Mouse (Mus musculus): ENCODE data around the gene Rpl21. TPM values are rescaled to one million over a fixed set of nuclear protein-coding genes. Genes with fewer than 3 reads are reported as not detected.

Rpl21 gene
- polyA plus RNA-seq, 1 experiment from 2014 or later = 487 TPM

DNA sequence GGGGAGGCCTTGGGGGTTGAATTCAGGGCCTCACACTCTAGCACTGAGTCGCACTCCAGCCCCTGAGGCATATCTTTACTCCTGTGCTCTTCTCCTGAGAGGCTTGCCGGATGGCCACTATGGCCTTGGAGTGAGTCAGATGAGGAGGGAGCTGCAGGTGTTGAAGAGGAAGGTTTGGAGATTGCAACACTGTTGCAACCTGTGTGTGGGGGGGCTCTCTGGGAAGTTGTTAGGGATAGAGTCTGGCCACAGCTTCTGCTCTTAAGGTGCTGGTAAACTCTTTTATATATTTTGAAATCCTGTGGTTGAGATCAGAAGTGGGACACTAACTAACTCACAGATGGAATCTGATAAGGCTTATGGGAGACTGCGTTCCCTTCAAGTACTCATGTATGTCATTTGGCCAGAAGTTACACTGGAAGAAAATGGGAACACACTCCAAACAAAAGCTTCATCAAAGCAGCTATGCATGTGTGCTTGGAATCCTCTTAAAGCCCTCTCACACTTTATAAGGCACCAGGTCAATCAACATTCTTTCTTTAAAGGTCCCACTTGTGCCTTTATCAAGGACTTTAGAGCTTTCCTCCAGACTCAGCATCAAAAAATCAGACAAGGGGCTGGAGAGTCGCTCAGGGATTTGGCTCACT, 16.4 kb downstream of the Rpl21 start:
- H3K9me3 ChIP-seq (ENCODE audit: control insufficient read depth, low read length) = no peaks in the 10 kb centered on the region
- H3K4me2 ChIP-seq (ENCODE audit: low read depth) = no peak overlapping the region
- no peaks in the 10 kb centered on the region for H3K36me3 ChIP-seq (ENCODE audit: control insufficient read depth, insufficient read depth, low read length)
- no peak for DNase-seq (ENCODE audit: low spot score)
- H3K27me3 ChIP-seq (ENCODE audit: control insufficient read depth, insufficient read depth, low read length) = no peaks in the 10 kb centered on the region
- H3K9ac ChIP-seq (ENCODE audit: low read length) = no peak overlapping the region
- H3K4me1 ChIP-seq (ENCODE audit: control insufficient read depth, insufficient read depth, low read length) = peaks cover 3% of the 10 kb centered on the region; the same call in 1 of the 2 replicates
- no peak overlapping the region for H3K4me3 ChIP-seq (ENCODE audit: low read depth, low read length)
- no peak overlapping the region for H3K27ac ChIP-seq (ENCODE audit: low read depth, low read length)
- 93% methylated on average over 4 of the region's 4 CpGs for WGBS
- no peak for ATAC-seq (ENCODE audit: insufficient read depth, low FRiP score, low TSS enrichment)

DNA sequence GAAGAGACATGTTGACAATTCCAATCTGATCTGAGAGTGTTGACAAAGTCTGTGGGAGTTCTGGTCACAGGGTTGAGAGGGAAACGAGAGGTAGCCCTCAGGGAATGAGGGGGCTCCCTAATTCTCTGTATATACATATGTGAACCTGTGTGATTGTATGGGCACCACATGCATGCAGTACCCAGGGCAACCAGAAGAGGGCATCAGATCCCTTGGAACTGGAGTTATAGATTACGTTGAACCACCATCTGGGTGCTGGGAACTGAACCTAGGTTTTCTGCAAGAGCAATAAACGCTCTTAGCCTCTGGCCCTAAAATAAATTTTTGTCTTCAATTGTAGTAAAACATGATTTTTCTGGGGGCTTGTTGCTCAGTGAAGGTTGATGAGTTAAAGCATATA, 23.4 kb downstream of the Rpl21 start:
- no peak overlapping the region for H3K4me3 ChIP-seq (ENCODE audit: low read depth, low read length)
- no peak overlapping the region for H3K9ac ChIP-seq (ENCODE audit: low read length)
- H3K9me3 ChIP-seq (ENCODE audit: control insufficient read depth, low read length) = no peaks in the 10 kb centered on the region
- no peaks in the 10 kb centered on the region for H3K27me3 ChIP-seq (ENCODE audit: control insufficient read depth, insufficient read depth, low read length)
- H3K4me2 ChIP-seq (ENCODE audit: low read depth) = no peak overlapping the region
- DNase-seq (ENCODE audit: low spot score) (no peak), ATAC-seq (ENCODE audit: insufficient read depth, low FRiP score, low TSS enrichment) (no peak)
- H3K4me1 ChIP-seq (ENCODE audit: control insufficient read depth, insufficient read depth, low read length) = no peaks in the 10 kb centered on the region
- 93% methylated on average over 3 of the region's 3 CpGs for WGBS
- H3K36me3 ChIP-seq (ENCODE audit: control insufficient read depth, insufficient read depth, low read length) = no peaks in the 10 kb centered on the region
- no peak overlapping the region for H3K27ac ChIP-seq (ENCODE audit: low read depth, low read length)

DNA sequence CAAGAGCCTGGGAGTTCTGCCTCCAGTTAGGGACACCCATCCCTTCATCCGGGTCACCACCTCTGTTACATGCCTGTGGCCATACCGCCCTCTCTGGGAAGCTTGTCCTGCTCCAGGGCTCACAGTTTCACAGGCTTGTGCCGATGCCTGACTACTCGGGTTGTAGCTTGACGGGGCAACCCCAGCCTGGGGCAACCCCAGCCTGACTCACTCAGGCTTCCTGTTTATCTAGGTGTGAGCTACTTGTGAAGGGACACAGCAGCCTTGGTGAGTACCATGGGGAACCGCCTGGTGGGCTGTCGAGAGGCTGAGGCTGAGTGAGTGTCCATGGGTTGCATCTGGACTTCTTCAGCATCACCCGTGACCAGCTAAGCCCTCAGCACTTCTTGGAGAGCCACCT, 24.9 kb downstream of the Rpl21 start:
- H3K4me1 ChIP-seq (ENCODE audit: control insufficient read depth, insufficient read depth, low read length) = no peaks in the 10 kb centered on the region
- no peak overlapping the region for H3K27ac ChIP-seq (ENCODE audit: low read depth, low read length)
- H3K36me3 ChIP-seq (ENCODE audit: control insufficient read depth, insufficient read depth, low read length) = no peaks in the 10 kb centered on the region
- H3K9me3 ChIP-seq (ENCODE audit: control insufficient read depth, low read length) = no peaks in the 10 kb centered on the region
- H3K4me3 ChIP-seq (ENCODE audit: low read depth, low read length) = no peak overlapping the region
- H3K9ac ChIP-seq (ENCODE audit: low read length) = no peak overlapping the region
- DNase-seq (ENCODE audit: low spot score) (no peak), ATAC-seq (ENCODE audit: insufficient read depth, low FRiP score, low TSS enrichment) (no peak)
- no peaks in the 10 kb centered on the region for H3K27me3 ChIP-seq (ENCODE audit: control insufficient read depth, insufficient read depth, low read length)
- H3K4me2 ChIP-seq (ENCODE audit: low read depth) = no peak overlapping the region
- WGBS = 81% methylated on average over 8 of the region's 8 CpGs

DNA sequence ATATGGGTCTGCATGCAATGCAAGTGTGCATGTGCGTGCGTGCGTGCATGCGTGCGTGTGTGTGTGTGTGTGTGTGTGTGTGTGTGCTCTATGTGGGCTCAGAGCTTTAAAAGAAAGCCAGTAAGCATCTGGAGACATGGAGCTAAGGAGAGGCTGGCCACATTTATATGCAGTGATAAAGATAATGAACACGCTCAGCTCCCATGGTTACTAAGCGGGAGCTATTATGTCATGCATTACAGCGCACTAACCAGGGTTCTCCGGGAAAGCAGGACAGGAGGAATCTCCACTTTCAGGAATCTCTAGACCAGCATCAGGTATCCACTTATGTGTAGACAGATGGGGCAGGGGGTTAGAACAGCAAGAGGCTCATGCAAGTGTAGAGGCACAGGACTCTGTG, 26.1 kb downstream of the Rpl21 start:
- WGBS = 93% methylated on average over 9 of the region's 9 CpGs
- ATAC-seq (ENCODE audit: insufficient read depth, low FRiP score, low TSS enrichment) = no peak
- Histone ChIP-seq H3K36me3 (ENCODE audit: control insufficient read depth, insufficient read depth, low read length) (no peaks in the 10 kb centered on the region), H3K9ac (ENCODE audit: low read length) (no peak overlapping the region), H3K27me3 (ENCODE audit: control insufficient read depth, insufficient read depth, low read length) (no peaks in the 10 kb centered on the region), H3K9me3 (ENCODE audit: control insufficient read depth, low read length) (no peaks in the 10 kb centered on the region), H3K27ac (ENCODE audit: low read depth, low read length) (no peak overlapping the region), H3K4me3 (ENCODE audit: low read depth, low read length) (no peak overlapping the region), H3K4me2 (ENCODE audit: low read depth) (no peak overlapping the region), H3K4me1 (ENCODE audit: control insufficient read depth, insufficient read depth, low read length) (no peaks in the 10 kb centered on the region)
- DNase-seq (ENCODE audit: low spot score) = no peak

DNA sequence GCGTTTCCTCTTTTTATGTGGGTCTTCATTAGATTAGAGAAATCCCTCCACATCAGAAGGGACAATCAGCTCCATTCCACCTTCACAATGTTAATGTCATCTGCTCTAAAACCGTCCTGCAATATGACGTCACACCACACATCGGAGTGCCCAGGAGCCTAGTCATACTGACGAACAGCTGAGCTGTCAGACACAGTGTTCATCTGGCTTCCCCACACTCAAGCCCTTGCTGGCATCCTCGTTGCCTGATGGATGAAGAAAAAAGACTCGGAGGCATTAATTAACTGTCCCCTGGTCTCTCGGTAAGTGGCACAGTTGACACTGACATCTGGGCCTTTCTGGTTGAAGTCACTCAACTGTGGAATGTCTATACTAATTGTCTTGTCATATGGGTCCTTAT, 26.6 kb downstream of the Rpl21 start:
- 79% methylated on average over 8 of the region's 8 CpGs for WGBS
- ATAC-seq (ENCODE audit: insufficient read depth, low FRiP score, low TSS enrichment) = no peak
- Histone ChIP-seq H3K9ac (ENCODE audit: low read length) (no peak overlapping the region), H3K27me3 (ENCODE audit: control insufficient read depth, insufficient read depth, low read length) (no peaks in the 10 kb centered on the region), H3K4me2 (ENCODE audit: low read depth) (no peak overlapping the region), H3K4me1 (ENCODE audit: control insufficient read depth, insufficient read depth, low read length) (no peaks in the 10 kb centered on the region), H3K36me3 (ENCODE audit: control insufficient read depth, insufficient read depth, low read length) (no peaks in the 10 kb centered on the region), H3K27ac (ENCODE audit: low read depth, low read length) (no peak overlapping the region), H3K4me3 (ENCODE audit: low read depth, low read length) (no peak overlapping the region), H3K9me3 (ENCODE audit: control insufficient read depth, low read length) (no peaks in the 10 kb centered on the region)
- DNase-seq (ENCODE audit: low spot score) = no peak

DNA sequence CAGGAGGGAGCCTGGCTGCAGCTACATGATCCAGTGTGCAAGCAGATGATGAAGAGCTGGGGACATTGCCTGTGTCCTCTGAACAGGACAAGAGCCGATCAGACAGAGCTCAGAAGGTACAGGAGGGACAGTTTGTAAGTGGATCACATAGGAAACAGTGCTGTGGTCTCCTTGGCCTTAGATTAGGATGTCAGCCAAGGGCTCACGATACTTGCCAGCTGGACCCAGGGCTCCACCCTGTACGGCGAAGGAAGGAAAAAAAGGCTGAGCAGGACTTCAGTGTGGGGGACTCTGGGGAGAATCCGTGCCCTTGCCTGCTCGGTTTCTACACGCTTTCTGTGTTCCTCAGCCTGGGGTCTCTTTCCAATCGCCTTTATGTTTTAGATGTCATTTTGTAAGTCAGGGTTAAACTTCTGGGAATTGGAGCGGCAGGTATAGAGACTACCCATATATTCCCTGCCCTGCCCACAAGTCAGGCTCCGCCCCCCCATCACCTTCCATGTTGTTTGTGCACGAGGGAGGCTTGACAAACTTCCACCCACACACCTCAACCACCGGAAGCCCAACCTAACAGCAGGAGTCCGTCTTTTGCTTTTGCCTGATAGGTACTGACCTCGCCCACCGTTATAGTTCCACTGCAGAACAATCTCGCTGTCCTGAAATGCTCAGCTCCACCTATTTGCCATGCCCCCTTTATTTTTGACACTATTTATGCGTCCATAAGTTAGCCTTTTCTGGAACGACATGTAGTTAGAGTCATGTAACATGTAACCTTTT, 27.7 kb downstream of the Rpl21 start:
- H3K4me2 ChIP-seq (ENCODE audit: low read depth) = no peak overlapping the region
- no peak overlapping the region for H3K9ac ChIP-seq (ENCODE audit: low read length)
- DNase-seq (ENCODE audit: low spot score) (no peak), ATAC-seq (ENCODE audit: insufficient read depth, low FRiP score, low TSS enrichment) (no peak)
- H3K36me3 ChIP-seq (ENCODE audit: control insufficient read depth, insufficient read depth, low read length) = no peaks in the 10 kb centered on the region
- no peak overlapping the region for H3K27ac ChIP-seq (ENCODE audit: low read depth, low read length)
- H3K9me3 ChIP-seq (ENCODE audit: control insufficient read depth, low read length) = no peaks in the 10 kb centered on the region
- H3K4me3 ChIP-seq (ENCODE audit: low read depth, low read length) = no peak overlapping the region
- no peaks in the 10 kb centered on the region for H3K27me3 ChIP-seq (ENCODE audit: control insufficient read depth, insufficient read depth, low read length)
- 84% methylated on average over 18 of the region's 18 CpGs for WGBS
- H3K4me1 ChIP-seq (ENCODE audit: control insufficient read depth, insufficient read depth, low read length) = no peaks in the 10 kb centered on the region

DNA sequence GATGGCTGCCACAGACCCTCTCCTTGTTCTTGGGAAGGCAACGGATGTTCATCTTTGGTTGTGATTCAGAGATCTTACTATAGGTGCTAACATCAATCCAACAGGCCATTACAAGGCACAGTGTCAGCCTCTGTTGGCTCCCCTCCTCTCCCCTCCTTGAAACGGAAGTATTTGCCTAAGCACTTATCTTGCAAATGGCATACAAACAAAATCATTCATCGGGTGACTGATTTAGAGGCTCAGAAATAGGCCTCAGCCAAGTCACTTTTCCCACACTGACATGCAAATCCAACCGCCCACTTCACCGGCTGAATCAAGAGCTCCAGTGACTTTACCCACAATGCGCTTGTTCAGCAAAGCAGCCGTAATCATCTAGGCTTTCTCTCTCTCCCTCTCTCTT, 28.9 kb downstream of the Rpl21 start:
- H3K27ac ChIP-seq (ENCODE audit: low read depth, low read length) = no peak overlapping the region
- no peaks in the 10 kb centered on the region for H3K36me3 ChIP-seq (ENCODE audit: control insufficient read depth, insufficient read depth, low read length)
- H3K9me3 ChIP-seq (ENCODE audit: control insufficient read depth, low read length) = no peaks in the 10 kb centered on the region
- H3K4me3 ChIP-seq (ENCODE audit: low read depth, low read length) = no peak overlapping the region
- no peak overlapping the region for H3K9ac ChIP-seq (ENCODE audit: low read length)
- H3K27me3 ChIP-seq (ENCODE audit: control insufficient read depth, insufficient read depth, low read length) = no peaks in the 10 kb centered on the region
- no peaks in the 10 kb centered on the region for H3K4me1 ChIP-seq (ENCODE audit: control insufficient read depth, insufficient read depth, low read length)
- ATAC-seq (ENCODE audit: insufficient read depth, low FRiP score, low TSS enrichment) = no peak
- no peak overlapping the region for H3K4me2 ChIP-seq (ENCODE audit: low read depth)
- DNase-seq (ENCODE audit: low spot score) = no peak
- 49% methylated on average over 7 of the region's 7 CpGs for WGBS

DNA sequence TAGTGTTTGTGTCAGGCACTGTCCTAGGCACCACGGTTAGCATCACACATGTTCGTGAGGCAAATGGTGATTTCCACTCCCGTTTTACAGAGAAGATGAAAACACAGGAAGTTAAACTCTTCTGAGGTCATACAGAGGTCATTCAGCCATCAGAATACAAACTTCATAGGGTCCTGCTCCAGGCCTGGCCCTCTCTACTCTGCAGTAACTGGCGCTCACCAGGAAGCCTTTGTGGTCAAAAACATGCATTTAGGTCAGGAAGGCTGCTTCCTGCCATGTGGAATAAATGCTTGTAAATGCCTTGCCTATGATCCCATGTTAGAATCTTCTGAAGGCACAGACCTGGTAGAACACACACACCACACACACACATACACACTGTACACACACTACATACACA, 32.8 kb downstream of the Rpl21 start:
- Histone ChIP-seq H3K27me3 (ENCODE audit: control insufficient read depth, insufficient read depth, low read length) (no peaks in the 10 kb centered on the region), H3K36me3 (ENCODE audit: control insufficient read depth, insufficient read depth, low read length) (no peaks in the 10 kb centered on the region), H3K27ac (ENCODE audit: low read depth, low read length) (no peak overlapping the region), H3K9me3 (ENCODE audit: control insufficient read depth, low read length) (no peaks in the 10 kb centered on the region), H3K4me3 (ENCODE audit: low read depth, low read length) (no peak overlapping the region), H3K4me1 (ENCODE audit: control insufficient read depth, insufficient read depth, low read length) (no peaks in the 10 kb centered on the region), H3K9ac (ENCODE audit: low read length) (no peak overlapping the region), H3K4me2 (ENCODE audit: low read depth) (no peak overlapping the region)
- WGBS = 75% methylated on average over 4 of the region's 4 CpGs
- no peak for ATAC-seq (ENCODE audit: insufficient read depth, low FRiP score, low TSS enrichment)
- DNase-seq (ENCODE audit: low spot score) = no peak

DNA sequence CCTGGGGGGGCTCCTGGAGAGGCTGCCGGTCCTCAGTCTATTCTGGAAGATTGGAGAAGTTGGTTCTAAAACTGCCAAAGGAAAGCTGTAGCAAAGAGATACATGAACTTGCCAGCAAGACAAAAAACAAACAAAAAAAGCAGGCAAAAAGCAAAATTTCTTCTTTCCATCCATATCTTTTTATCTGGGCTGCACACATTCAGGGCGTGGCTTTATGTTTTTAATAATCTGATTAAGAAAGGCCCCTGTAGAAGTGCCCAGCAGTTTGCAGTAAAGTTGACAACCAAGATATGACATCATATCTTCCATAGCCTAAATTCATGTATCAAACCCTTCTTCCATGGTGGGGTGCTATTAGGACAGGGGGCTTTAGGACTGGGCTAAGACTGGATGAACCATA, 33.6 kb downstream of the Rpl21 start:
- no peak overlapping the region for H3K4me2 ChIP-seq (ENCODE audit: low read depth)
- H3K4me1 ChIP-seq (ENCODE audit: control insufficient read depth, insufficient read depth, low read length) = no peaks in the 10 kb centered on the region
- ATAC-seq (ENCODE audit: insufficient read depth, low FRiP score, low TSS enrichment) = no peak
- DNase-seq (ENCODE audit: low spot score) = no peak
- H3K27me3 ChIP-seq (ENCODE audit: control insufficient read depth, insufficient read depth, low read length) = no peaks in the 10 kb centered on the region
- no peak overlapping the region for H3K4me3 ChIP-seq (ENCODE audit: low read depth, low read length)
- no peak overlapping the region for H3K27ac ChIP-seq (ENCODE audit: low read depth, low read length)
- no peaks in the 10 kb centered on the region for H3K36me3 ChIP-seq (ENCODE audit: control insufficient read depth, insufficient read depth, low read length)
- H3K9me3 ChIP-seq (ENCODE audit: control insufficient read depth, low read length) = no peaks in the 10 kb centered on the region
- no peak overlapping the region for H3K9ac ChIP-seq (ENCODE audit: low read length)
- 93% methylated on average over 2 of the region's 2 CpGs for WGBS

Data from neural tube, embryonic 11.5 days (tissue).